Mouse (Mus musculus) thymus, adult 2 months (tissue): ENCODE measurements around the gene Zfp14.

ENCODE experiments used
- CTCF ChIP-seq: fragments of 200-500 bp; IDR thresholded peaks from 2 replicates; pipeline ENCODE4 v1.5.1; 2012; ENCODE audit warnings: mild to moderate bottlenecking, control low read depth, low read length, moderate library complexity, borderline replicate concordance; ENCODE audit not compliant: control insufficient read depth, poor library complexity, insufficient read depth; ENCODE audit errors: extremely low read depth
- POLR2A ChIP-seq: fragments of 200-500 bp; IDR thresholded peaks from 2 replicates; pipeline ENCODE4 v1.6.1; 2012; ENCODE audit warnings: mild to moderate bottlenecking, low read length, control low read depth, moderate library complexity; ENCODE audit not compliant: control insufficient read depth, poor library complexity, insufficient read depth; ENCODE audit errors: extremely low read depth

GRCm38 (mm10) chr7:30099297-30099696 is 48.1 kb upstream of the Zfp14 start:
- TF ChIP-seq CTCF = no peak
- no peak for TF ChIP-seq POLR2A
